Mouse (Mus musculus) midbrain, embryonic 10.5 days (tissue): ENCODE results near the gene Selplg. TPM values are rescaled to one million over a fixed set of nuclear protein-coding genes. Genes with fewer than 3 reads are reported as not detected.
"Not testable (repeated sequence)": the region's sequence is repeated elsewhere in the genome, so short reads cannot be mapped to it uniquely, and the experiment has no call there.

Source experiments
- DNase-seq: peaks from one replicate; pipeline ENCODE4 v3.0.0-alpha.2; 2017; ENCODE audit warnings: low spot score
- H3K27ac ChIP-seq: fragments of 300-500 bp; sonication (generic); replicated peaks from 2 replicates; pipeline ENCODE4 v1.5.1; 2016; ENCODE audit warnings: mild to moderate bottlenecking
- H3K27me3 ChIP-seq: fragments of 300-500 bp; sonication (generic); 2 replicates; pipeline ENCODE4 v1.6.1; 2016; ENCODE audit warnings: low read depth, mild to moderate bottlenecking; ENCODE audit not compliant: poor library complexity, severe bottlenecking
- H3K36me3 ChIP-seq: fragments of 300-500 bp; sonication (generic); 2 replicates; pipeline ENCODE4 v1.6.1; 2016; ENCODE audit warnings: mild to moderate bottlenecking, moderate library complexity
- H3K4me1 ChIP-seq: fragments of 300-500 bp; sonication (generic); 2 replicates; pipeline ENCODE4 v1.6.1; 2016
- H3K4me3 ChIP-seq: fragments of 300-500 bp; sonication (generic); 2 replicates; pipeline ENCODE4 v1.5.1; 2016; ENCODE audit warnings: mild to moderate bottlenecking, moderate library complexity
- H3K9me3 ChIP-seq: fragments of 300-500 bp; sonication (generic); replicated peaks from 2 replicates; pipeline ENCODE4 v1.6.1; 2016; ENCODE audit warnings: mild to moderate bottlenecking
- WGBS: fragments of 180-500 bp; shearing (Covaris S2); methylation state at CpG from one replicate; pipeline ENCODE4 v1.1.7; 2016; 5-methylcytosine and 5-hydroxymethylcytosine counted together
- polyA plus RNA-seq: library from polyadenylated mRNA; unstranded; fragments of >200 nt; fragmentation: Nextera tagmentation; extraction: Ambion mirVana; gene quantifications from 2 replicates; pipeline ENCODE4 v1.2.1, GENCODE M21; 2016

The Selplg gene
- polyA plus RNA-seq, 1 experiment from 2014 or later = 0.77 TPM

DNA sequence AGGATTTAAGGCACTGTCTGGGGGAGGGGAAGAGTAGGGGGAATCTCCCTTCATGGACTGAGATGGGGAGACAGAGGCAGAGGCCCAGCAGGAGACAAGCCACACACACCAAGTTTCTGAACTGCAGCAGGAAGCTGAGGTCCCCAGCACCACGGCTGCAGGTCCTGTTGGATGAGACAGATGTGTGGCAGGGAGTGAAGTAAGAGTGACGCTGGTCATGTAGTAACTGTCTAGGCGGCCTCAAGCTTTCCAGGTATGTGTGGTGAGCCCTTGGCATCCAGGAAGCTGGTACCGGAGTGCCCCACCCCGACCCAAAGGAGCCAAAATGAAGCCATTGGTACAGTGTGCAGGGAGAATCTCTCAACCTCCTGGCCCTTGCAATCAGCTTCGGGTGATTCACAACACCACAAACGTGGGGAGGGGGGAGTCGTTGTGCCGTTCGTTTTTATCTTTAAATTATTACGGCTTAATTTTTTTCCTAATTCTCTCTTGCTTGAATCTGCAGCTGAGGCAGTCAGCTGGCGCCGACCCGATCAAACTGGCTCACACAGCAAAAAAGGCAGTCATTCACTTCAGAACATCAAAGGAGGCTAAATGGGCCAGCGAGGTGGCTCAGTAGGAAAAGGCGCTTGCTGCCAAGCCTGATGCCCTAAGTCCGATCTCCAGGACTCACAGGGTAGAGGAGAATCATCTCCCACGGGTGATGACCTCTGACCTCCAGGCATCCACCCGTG lies 35.1 kb downstream of the Selplg start:
- Histone ChIP-seq H3K4me1 (peaks cover 41% of the 10 kb centered on the region), H3K27ac (peak overlapping the region; percentile 50), H3K4me3 (peak overlapping the region; percentile 25; the same call in 1 of the 2 replicates), H3K36me3 (no peaks in the 10 kb centered on the region), H3K9me3 (no peaks in the 10 kb centered on the region), H3K27me3 (peaks cover 53% of the 10 kb centered on the region)
- DNase-seq = no peak
- 15% methylated on average over 19 of the region's 19 CpGs for WGBS

DNA sequence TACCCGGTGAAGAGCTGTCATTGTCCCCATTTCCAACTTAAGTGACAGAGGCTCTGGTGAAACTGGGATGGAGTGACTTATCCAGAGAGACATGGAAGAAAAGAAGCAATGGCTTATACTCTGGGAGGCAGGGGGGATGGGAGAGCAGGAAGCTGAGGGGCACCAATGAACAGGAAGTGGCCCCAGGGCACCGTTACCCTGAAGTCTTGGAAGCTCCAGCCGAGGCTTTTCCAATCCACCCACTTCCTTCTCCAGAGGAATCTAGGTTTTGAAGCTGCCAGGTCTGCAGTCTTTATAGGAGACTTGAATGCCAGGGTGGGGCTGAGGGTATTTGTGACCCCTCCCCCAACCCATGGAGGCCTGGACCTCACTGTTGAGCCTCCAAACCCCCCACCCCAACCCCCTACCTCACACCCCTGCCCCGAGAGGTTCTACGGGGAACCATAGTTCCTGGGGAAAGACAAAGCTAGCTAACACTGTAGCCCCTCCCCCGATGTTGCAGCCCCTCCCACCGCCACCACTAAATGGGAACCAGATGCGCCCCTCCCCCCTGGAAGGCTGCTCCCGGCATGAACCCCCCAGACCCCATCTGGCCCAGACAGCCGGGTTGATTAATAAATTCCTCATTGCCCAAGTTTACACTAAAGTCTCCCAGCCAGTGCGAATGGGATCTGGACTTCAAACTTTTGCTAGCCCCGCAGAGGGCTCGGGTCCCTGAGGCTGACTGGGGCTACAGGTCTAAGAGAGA lies 35.9 kb downstream of the Selplg start:
- Histone ChIP-seq H3K4me3 (peak overlapping the region; percentile 25), H3K36me3 (no peaks in the 10 kb centered on the region), H3K9me3 (no peaks in the 10 kb centered on the region), H3K27me3 (peaks cover 53% of the 10 kb centered on the region), H3K27ac (peak overlapping the region; percentile 50), H3K4me1 (peaks cover 41% of the 10 kb centered on the region)
- peak; percentile 57 for DNase-seq
- WGBS = 11% methylated on average over 13 of the region's 13 CpGs

DNA sequence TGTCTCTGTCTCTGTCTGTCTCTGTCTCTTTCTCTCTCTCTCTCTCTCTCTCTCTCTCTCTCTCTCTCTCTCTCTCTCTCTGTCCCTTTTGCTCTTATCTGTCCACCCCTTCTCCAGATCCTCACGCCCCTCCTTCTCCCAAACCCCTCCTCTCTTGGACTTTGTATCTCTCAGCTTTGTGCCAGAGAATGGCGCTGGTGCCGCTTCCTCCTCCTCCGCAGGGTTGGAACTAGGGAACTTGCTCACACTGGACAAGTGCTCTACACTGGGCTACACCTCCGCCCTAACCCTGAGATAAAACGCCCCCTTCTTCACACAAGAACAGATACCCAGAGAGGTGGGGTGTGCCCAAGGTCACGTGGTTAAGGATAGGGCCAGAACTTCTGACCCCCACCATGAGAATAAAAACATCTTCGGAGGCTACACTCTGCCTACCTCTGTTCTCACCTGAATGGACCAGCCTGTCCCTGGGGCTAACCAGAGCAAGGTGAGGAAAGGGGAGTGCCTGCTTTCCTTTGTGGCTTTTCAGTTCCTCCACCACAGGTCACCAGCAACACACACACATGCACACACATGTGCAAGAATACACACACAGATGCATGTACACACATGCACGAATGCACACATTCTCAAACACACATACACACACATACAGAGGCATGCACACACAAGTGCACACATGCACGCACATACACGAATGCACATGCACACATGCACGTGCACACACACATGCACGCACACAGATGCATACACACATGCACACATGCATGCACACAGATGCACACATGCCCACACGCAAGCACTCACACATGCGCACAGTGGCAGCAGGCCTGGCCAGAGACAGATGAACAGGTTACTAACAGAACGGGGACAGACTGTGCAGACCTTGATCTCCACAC lies 41.0 kb downstream of the Selplg start:
- Histone ChIP-seq H3K27me3 (peaks cover 15% of the 10 kb centered on the region; the same call in 1 of the 2 replicates), H3K4me3 (no peak overlapping the region), H3K4me1 (peaks cover 26% of the 10 kb centered on the region), H3K27ac (no peak overlapping the region), H3K9me3 (no peaks in the 10 kb centered on the region), H3K36me3 (no peaks in the 10 kb centered on the region)
- DNase-seq = no peak
- WGBS = 88% methylated on average over 16 of the region's 16 CpGs

GRCm38 (mm10) chr5:113790453-113791196 lies 41.8 kb downstream of the Selplg start:
- Histone ChIP-seq H3K27me3 (peaks cover 8% of the 10 kb centered on the region; the same call in 1 of the 2 replicates), H3K4me1 (peaks cover 19% of the 10 kb centered on the region), H3K27ac (no peak overlapping the region), H3K36me3 (no peaks in the 10 kb centered on the region), H3K9me3 (no peaks in the 10 kb centered on the region), H3K4me3 (no peak overlapping the region)
- WGBS = 75% methylated on average over 11 of the region's 11 CpGs
- DNase-seq = no peak

GRCm38 (mm10) chr5:113789075-113789788 lies 43.2 kb downstream of the Selplg start:
- H3K27ac ChIP-seq = peak overlapping the region; percentile 49
- H3K9me3 ChIP-seq = no peaks in the 10 kb centered on the region
- H3K4me1 ChIP-seq = peaks cover 19% of the 10 kb centered on the region
- WGBS = 60% methylated on average over 7 of the region's 7 CpGs
- no peaks in the 10 kb centered on the region for H3K36me3 ChIP-seq
- peaks cover 4% of the 10 kb centered on the region; the same call in 1 of the 2 replicates for H3K27me3 ChIP-seq
- H3K4me3 ChIP-seq = no peak overlapping the region
- DNase-seq = no peak

- H3K9me3 ChIP-seq = no peaks in the 10 kb centered on the region
- peak overlapping the region; percentile 49; the same call in 1 of the 2 replicates for H3K27ac ChIP-seq
- peaks cover 9% of the 10 kb centered on the region; the same call in 1 of the 2 replicates for H3K27me3 ChIP-seq
- H3K36me3 ChIP-seq = no peaks in the 10 kb centered on the region
- peaks cover 22% of the 10 kb centered on the region for H3K4me1 ChIP-seq
- no peak overlapping the region for H3K4me3 ChIP-seq
- WGBS = 40% methylated on average over 6 of the region's 6 CpGs
- DNase-seq = no peak
Measured at GRCm38 (mm10) chr5:113788645-113789044, 43.8 kb downstream of the Selplg start.

DNA sequence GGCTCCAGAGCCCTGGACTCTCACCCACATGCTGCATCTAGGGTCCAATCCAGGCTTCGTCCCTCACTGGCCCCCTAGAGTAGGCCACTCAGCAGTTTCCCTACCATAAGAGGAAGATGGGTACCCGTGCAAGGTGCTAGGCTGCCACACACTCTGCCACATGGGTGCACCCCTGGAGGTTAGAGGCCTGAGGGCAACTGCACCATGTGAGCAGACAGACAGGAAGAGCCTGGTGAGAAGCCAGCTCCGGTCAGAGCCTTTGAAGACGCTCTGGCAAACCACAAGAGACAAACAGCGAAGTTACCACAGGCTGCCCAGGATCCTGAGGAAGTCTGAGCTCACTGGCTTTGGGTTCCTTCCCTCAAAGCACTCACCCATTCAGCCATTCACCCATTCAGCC lies 45.5 kb downstream of the Selplg start:
- Histone ChIP-seq H3K4me1 (peaks cover 26% of the 10 kb centered on the region), H3K4me3 (no peak overlapping the region), H3K9me3 (no peaks in the 10 kb centered on the region), H3K36me3 (no peaks in the 10 kb centered on the region), H3K27me3 (peaks cover 22% of the 10 kb centered on the region), H3K27ac (no peak overlapping the region)
- DNase-seq = no peak
- WGBS = 77% methylated on average over 5 of the region's 5 CpGs

GRCm38 (mm10) chr5:113784104-113784503 lies 48.3 kb downstream of the Selplg start:
- DNase-seq, H3K4me3 ChIP-seq, H3K9me3 ChIP-seq, H3K36me3 ChIP-seq, H3K27ac ChIP-seq: not testable (repeated sequence)
- WGBS = 31% methylated on average over 3 of the region's 3 CpGs
- Histone ChIP-seq H3K27me3 (peaks cover 22% of the 10 kb centered on the region), H3K4me1 (peaks cover 21% of the 10 kb centered on the region)

DNA sequence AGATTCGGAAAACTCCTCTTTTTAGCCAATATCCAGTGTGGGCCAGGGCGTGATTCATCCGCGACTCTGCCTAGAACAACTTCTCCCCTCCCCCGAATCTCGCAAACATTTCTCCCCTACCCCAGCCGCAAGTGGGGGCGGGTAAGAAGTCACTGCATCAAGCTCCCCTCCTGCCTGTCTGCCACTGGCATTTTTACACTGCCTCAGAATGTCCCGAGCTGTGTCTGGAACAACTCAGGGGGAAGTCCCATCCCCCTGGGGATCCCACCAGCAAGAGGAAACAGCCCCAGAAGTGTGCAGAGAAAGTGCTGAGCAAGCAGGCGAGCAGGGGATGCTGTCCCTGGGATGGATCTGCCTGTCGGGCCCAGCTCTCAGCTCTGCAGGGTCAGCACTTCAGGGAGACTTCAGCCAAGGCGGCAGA lies 48.9 kb downstream of the Selplg start:
- no peak for DNase-seq
- Histone ChIP-seq H3K9me3 (peaks cover 6% of the 10 kb centered on the region; the same call in 1 of the 2 replicates), H3K27me3 (peaks cover 22% of the 10 kb centered on the region), H3K4me3 (no peak overlapping the region), H3K4me1 (peaks cover 16% of the 10 kb centered on the region), H3K27ac (peak overlapping the region; percentile 56; the same call in 1 of the 2 replicates), H3K36me3 (peaks cover 4% of the 10 kb centered on the region; the same call in 1 of the 2 replicates)
- WGBS = 23% methylated on average over 12 of the region's 12 CpGs

GRCm38 (mm10) chr5:113782624-113783023 lies 49.8 kb downstream of the Selplg start:
- H3K4me3 ChIP-seq = no peak overlapping the region
- WGBS = 89% methylated on average over 7 of the region's 7 CpGs
- H3K27ac ChIP-seq = no peak overlapping the region
- peaks cover 11% of the 10 kb centered on the region for H3K36me3 ChIP-seq
- peaks cover 6% of the 10 kb centered on the region; the same call in 1 of the 2 replicates for H3K9me3 ChIP-seq
- peaks cover 7% of the 10 kb centered on the region for H3K4me1 ChIP-seq
- peaks cover 22% of the 10 kb centered on the region for H3K27me3 ChIP-seq
- DNase-seq = no peak

GRCm38 (mm10) chr5:113781875-113782274 lies 50.6 kb downstream of the Selplg start:
- Histone ChIP-seq H3K4me3 (no peak overlapping the region), H3K27me3 (peaks cover 22% of the 10 kb centered on the region), H3K36me3 (peaks cover 18% of the 10 kb centered on the region), H3K9me3 (peaks cover 6% of the 10 kb centered on the region; the same call in 1 of the 2 replicates), H3K27ac (no peak overlapping the region), H3K4me1 (peaks cover 7% of the 10 kb centered on the region)
- 77% methylated on average over 7 of the region's 7 CpGs for WGBS
- DNase-seq = no peak
